Mouse (Mus musculus) stomach, embryonic 14.5 days (tissue): ENCODE measurements around the gene Clic5. TPM values are rescaled to one million over a fixed set of nuclear protein-coding genes. Genes with fewer than 3 reads are reported as not detected.
A peak's percentile ranks its signal among the peaks of the same experiment; 100 is the strongest.

ENCODE experiments used
- ATAC-seq: fragments of 200-750 bp; cut with Nextera tagmentation; 2 replicates; pipeline ENCODE4 v1.8.0; 2017; ENCODE audit warnings: low read depth, moderate TSS enrichment; ENCODE audit not compliant: insufficient number of reproducible peaks, insufficient read depth, low FRiP score
- H3K27ac ChIP-seq: fragments of 300-500 bp; sonication (generic); 2 replicates; pipeline ENCODE4 v1.5.1; 2014; ENCODE audit warnings: mild to moderate bottlenecking, low read length, moderate library complexity, mixed read lengths
- H3K27me3 ChIP-seq: fragments of 300-500 bp; sonication (generic); 2 replicates; pipeline ENCODE4 v1.6.1; 2014; ENCODE audit warnings: low read length, control low read depth, mixed read lengths; ENCODE audit not compliant: control insufficient read depth, insufficient read depth
- H3K36me3 ChIP-seq: fragments of 300-500 bp; sonication (generic); 2 replicates; pipeline ENCODE4 v1.6.1; 2014; ENCODE audit warnings: mild to moderate bottlenecking, control low read depth, low read length, moderate library complexity, mixed read lengths; ENCODE audit not compliant: control insufficient read depth, insufficient read depth
- H3K4me1 ChIP-seq: fragments of 300-500 bp; sonication (generic); 2 replicates; pipeline ENCODE4 v1.6.1; 2014; ENCODE audit warnings: low read length, control low read depth, mixed read lengths; ENCODE audit not compliant: control insufficient read depth, insufficient read depth
- H3K4me2 ChIP-seq: fragments of 300-500 bp; sonication (generic); replicated peaks from 2 replicates; pipeline ENCODE4 v1.6.1; 2014; ENCODE audit warnings: low read depth, low read length, control low read depth
- H3K4me3 ChIP-seq: fragments of 300-500 bp; sonication (generic); 2 replicates; pipeline ENCODE4 v1.5.1; 2014; ENCODE audit warnings: low read depth, low read length, control low read depth
- H3K9ac ChIP-seq: fragments of 300-500 bp; sonication (generic); replicated peaks from 2 replicates; pipeline ENCODE4 v1.6.1; 2014; ENCODE audit warnings: low read depth, mild to moderate bottlenecking, control low read depth, low read length, moderate library complexity, mixed read lengths
- H3K9me3 ChIP-seq: fragments of 300-500 bp; sonication (generic); 2 replicates; pipeline ENCODE4 v1.6.1; 2016; ENCODE audit warnings: low read depth, low read length, control low read depth; ENCODE audit not compliant: control insufficient read depth
- WGBS: fragments of 180-500 bp; shearing (Covaris S2); extraction: QIAGEN DNeasy Blood & Tissue Kit; methylation state at CpG from one replicate; pipeline ENCODE4 v1.1.7; 2014; 5-methylcytosine and 5-hydroxymethylcytosine counted together
- polyA plus RNA-seq: library from polyadenylated mRNA; unstranded; fragments of >200 nt; fragmentation: Nextera tagmentation; extraction: Ambion mirVana; gene quantifications from 2 replicates; pipeline ENCODE4 v1.2.1, GENCODE M21; 2014

Clic5 gene
- polyA plus RNA-seq, 1 experiment from 2014 or later: 0.59 TPM

DNA sequence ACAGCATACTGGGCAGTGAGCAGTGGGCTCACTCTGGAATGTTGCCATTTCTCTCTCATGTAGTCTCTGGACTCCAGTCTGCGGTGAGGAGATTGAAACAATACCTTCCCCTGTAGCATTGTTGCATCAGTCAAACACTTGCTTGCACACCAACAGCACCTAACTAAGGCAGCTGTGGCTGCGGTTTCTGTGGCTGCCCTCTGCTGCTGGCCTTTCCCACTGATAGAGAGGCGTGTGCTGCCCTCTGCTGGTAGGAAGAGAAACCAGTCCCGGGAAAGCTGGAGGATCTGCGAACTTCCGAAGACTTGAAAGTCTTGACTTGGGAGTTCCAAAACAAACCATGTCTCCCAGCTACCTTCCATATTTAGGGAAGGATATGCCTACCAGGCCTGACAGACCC lies 68.2 kb downstream of the Clic5 start:
- no peak overlapping the region for H3K4me3 ChIP-seq
- ATAC-seq: peak; percentile 50; the same call in 1 of the 2 replicates

DNA sequence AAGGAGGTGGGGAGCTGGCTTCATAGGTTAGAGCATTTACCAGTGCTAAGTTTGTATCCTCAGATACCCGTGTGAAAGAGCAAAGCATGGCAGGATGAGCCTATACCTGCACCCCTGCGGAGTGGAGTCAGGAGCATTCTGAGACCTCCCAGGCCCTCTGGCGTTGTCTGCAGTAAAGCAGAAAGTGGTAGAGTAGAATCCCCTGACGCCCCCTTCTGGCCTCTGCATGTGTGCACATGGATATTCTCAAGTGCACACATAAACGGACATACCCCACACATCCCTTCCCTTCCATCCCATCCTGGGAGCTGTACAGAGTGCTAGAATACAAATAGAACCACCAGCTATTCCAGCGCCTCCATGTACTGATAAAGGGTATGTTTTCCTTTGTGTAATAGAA lies 70.9 kb downstream of the Clic5 start:
- Histone ChIP-seq H3K27me3 (no peaks in the 10 kb centered on the region), H3K27ac (no peak overlapping the region), H3K4me2 (no peak overlapping the region), H3K9ac (no peak overlapping the region), H3K9me3 (no peaks in the 10 kb centered on the region), H3K4me1 (no peaks in the 10 kb centered on the region), H3K4me3 (no peak overlapping the region), H3K36me3 (no peaks in the 10 kb centered on the region)
- 38% methylated on average over 6 of the region's 6 CpGs for WGBS
- ATAC-seq: no peak

More for the DNA sequence above, 68.2 kb downstream of the Clic5 start:
- Histone ChIP-seq H3K9me3 (no peaks in the 10 kb centered on the region), H3K27me3 (no peaks in the 10 kb centered on the region), H3K9ac (no peak overlapping the region), H3K27ac (no peak overlapping the region), H3K4me2 (no peak overlapping the region), H3K36me3 (no peaks in the 10 kb centered on the region), H3K4me1 (no peaks in the 10 kb centered on the region)
- WGBS: 6% methylated on average over 6 of the region's 6 CpGs

DNA sequence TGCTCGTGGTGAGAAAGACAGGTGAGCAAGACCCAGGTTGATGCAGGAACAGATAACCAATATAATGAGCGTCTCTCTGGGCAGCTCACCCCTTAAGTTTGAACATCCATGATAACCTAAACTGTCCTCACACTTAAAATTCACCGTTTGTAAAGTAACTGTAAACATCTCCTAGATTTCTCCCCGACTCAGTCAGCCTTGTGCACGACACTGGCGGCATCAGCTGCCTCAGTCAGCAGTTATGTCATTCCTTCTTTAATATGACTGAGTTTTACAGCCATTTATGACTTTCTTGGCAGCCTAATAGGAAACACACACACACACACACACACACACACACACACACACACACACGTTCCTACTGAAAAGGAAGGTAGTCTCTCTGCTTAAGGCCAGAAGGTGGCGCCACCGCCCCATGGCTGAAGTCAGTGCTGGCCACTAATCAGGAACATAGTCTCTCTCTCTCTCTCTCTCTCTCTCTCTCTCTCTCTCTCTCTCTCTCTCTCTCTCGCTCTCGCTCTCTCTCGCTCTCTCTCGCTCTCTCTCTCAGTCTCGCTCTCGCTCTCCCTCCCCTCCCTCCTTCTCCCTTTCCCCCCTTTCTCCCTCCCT lies 73.3 kb downstream of the Clic5 start:
- ATAC-seq: peak; percentile 75; the same call in 1 of the 2 replicates
- Histone ChIP-seq H3K9me3 (no peaks in the 10 kb centered on the region), H3K27ac (no peak overlapping the region), H3K27me3 (no peaks in the 10 kb centered on the region), H3K4me2 (no peak overlapping the region), H3K4me3 (no peak overlapping the region), H3K4me1 (no peaks in the 10 kb centered on the region), H3K36me3 (no peaks in the 10 kb centered on the region), H3K9ac (no peak overlapping the region)
- WGBS: 16% methylated on average over 11 of the region's 15 CpGs

DNA sequence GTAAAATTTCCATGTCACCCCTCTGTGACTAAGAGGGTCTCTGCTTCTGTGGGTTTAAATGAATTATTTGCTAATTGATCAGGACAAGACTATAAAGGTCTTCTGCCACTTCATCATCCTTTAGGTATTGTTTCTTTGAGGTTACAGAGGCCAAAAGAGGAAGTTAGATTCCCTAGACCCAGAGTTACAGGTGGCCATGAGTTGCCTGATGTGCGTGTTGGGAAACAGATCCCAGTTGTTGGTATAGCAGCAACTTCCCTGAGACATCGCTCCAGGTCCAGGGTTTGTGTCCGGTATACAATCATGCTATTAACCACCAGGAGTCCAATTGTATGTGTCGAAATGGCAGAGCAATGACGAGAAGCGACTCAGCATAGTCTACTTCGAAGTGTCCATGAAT lies 81.7 kb downstream of the Clic5 start:
- Histone ChIP-seq H3K4me1 (no peaks in the 10 kb centered on the region), H3K36me3 (no peaks in the 10 kb centered on the region), H3K9ac (no peak overlapping the region), H3K9me3 (no peaks in the 10 kb centered on the region), H3K4me3 (no peak overlapping the region), H3K27me3 (no peaks in the 10 kb centered on the region), H3K4me2 (no peak overlapping the region), H3K27ac (no peak overlapping the region)
- ATAC-seq: no peak
- WGBS: 92% methylated on average over 7 of the region's 7 CpGs

DNA sequence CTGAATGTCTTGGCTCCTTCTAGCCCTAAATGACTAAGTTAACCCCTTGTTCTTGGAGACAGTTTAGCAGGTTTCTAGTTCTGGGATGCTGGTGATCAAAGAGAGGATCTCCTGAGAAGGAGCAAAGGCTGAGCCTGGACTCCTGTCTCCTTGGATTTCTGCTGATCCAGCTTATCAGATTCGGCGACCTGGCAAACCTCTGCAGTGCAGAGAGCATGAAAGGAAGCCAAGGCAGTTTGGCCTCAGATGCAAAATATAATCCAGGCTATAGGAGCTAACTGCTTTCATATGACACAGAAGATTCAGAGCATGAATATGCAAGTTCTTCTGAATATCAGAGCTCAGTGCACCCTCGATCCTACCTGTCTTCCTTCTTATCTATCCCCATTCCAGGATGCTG lies 83.0 kb downstream of the Clic5 start:
- no peaks in the 10 kb centered on the region for H3K4me1 ChIP-seq
- no peak overlapping the region for H3K4me2 ChIP-seq
- no peaks in the 10 kb centered on the region for H3K9me3 ChIP-seq
- 87% methylated on average over 3 of the region's 3 CpGs for WGBS
- no peak for ATAC-seq
- no peaks in the 10 kb centered on the region for H3K27me3 ChIP-seq
- H3K27ac ChIP-seq: no peak overlapping the region
- no peaks in the 10 kb centered on the region for H3K36me3 ChIP-seq
- H3K4me3 ChIP-seq: no peak overlapping the region
- H3K9ac ChIP-seq: no peak overlapping the region

DNA sequence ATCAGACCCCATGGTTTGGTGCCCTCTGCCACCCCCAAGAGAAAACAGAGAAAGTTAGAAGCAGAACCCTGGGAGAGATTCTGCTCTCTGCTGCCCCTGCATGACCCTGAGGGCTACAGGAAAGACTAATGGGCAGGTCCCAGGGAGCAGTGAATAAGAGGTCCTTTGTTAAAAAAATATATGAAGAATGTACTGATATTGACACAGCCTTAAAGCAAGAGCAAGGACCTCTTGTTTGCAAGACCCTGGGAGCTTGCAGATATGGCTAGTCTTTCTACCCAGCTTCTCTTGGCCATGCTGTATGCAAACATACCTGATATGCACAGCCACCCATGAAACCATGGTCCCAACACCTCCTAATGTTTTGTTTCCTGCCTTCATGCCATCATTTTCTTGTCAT lies 86.4 kb downstream of the Clic5 start:
- no peaks in the 10 kb centered on the region for H3K36me3 ChIP-seq
- H3K9me3 ChIP-seq: no peaks in the 10 kb centered on the region
- H3K9ac ChIP-seq: no peak overlapping the region
- H3K4me2 ChIP-seq: no peak overlapping the region
- H3K4me1 ChIP-seq: no peaks in the 10 kb centered on the region
- no peak overlapping the region for H3K4me3 ChIP-seq
- H3K27me3 ChIP-seq: no peaks in the 10 kb centered on the region
- no peak overlapping the region for H3K27ac ChIP-seq
- peak; percentile 72 for ATAC-seq

DNA sequence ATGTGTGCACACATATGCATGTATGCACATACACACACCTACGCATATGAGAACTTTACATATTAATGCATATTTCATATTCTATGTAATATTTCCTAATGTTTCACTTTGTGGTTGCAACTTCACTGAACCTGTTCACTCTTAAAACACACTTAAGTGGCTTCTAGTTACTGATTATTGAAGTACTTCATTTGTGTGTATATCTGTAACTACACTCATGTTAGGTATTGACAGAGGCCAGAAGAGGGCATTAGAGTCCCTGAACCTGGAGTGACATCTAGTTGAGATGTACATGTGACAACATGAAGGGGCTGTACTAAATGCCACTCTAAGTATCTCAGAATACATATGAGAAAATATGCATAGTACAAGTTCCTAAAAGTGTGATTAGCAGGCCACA lies 99.9 kb downstream of the Clic5 start:
- Histone ChIP-seq H3K4me3 (no peak overlapping the region), H3K27me3 (no peaks in the 10 kb centered on the region), H3K4me2 (no peak overlapping the region), H3K9me3 (no peaks in the 10 kb centered on the region), H3K9ac (no peak overlapping the region), H3K36me3 (no peaks in the 10 kb centered on the region), H3K27ac (no peak overlapping the region), H3K4me1 (no peaks in the 10 kb centered on the region)
- no peak for ATAC-seq
- WGBS: 93% methylated on average over 1 of the region's 1 CpGs

DNA sequence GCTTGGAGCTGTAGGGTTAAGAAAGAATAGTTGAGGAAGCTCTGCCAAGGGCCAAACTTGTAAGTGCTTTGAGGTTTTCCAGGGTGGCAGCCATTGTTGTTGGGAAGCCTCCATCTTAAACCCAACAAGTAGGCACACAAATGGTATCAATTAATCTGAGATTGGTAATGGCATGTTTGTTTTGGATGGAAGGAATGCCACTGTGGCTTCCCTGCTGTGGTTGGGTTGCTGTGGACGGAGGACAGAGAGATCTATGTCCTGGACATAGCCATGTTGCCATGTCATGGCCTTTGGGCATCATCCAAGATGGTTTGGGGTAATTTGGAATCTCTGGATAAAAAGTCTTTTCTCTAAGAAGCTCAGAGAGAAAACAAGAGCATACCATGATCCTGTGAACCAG lies 108.8 kb downstream of the Clic5 start:
- no peak overlapping the region for H3K27ac ChIP-seq
- no peaks in the 10 kb centered on the region for H3K9me3 ChIP-seq
- no peak overlapping the region for H3K4me2 ChIP-seq
- WGBS: 77% methylated on average over 1 of the region's 1 CpGs
- no peak overlapping the region for H3K4me3 ChIP-seq
- H3K36me3 ChIP-seq: no peaks in the 10 kb centered on the region
- no peak for ATAC-seq
- H3K27me3 ChIP-seq: no peaks in the 10 kb centered on the region
- peaks cover 17% of the 10 kb centered on the region for H3K4me1 ChIP-seq
- H3K9ac ChIP-seq: no peak overlapping the region

DNA sequence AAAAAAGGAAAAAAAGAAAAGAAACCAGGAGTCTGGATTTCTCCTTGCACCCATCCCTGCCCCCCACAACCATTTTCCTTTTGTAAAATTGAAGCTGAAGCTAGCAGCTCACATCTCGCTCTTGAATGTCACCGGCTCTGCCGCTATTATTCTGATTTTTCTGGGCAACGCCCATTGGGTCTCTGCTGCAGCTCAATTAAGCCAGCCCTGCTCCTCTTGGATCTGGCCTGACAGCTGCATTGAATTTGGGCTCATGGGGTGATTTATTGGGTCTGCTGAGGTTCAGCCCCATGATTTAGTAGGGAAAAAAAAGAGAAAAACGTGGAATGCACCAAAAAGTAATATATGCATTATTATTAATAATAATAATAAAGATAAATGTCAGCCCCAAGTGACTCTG lies 111.9 kb downstream of the Clic5 start:
- Histone ChIP-seq H3K4me3 (no peak overlapping the region), H3K27me3 (no peaks in the 10 kb centered on the region), H3K4me1 (peaks cover 17% of the 10 kb centered on the region), H3K9me3 (no peaks in the 10 kb centered on the region), H3K36me3 (no peaks in the 10 kb centered on the region), H3K9ac (no peak overlapping the region), H3K27ac (peak overlapping the region; percentile 73; the same call in 1 of the 2 replicates), H3K4me2 (peak overlapping the region; percentile 13)
- peak; percentile 66; the same call in 1 of the 2 replicates for ATAC-seq
- 13% methylated on average over 5 of the region's 5 CpGs for WGBS
